Mouse (Mus musculus) spleen, adult 12 weeks (tissue): Measurements from ENCODE around the gene Hsd17b11.
"Not testable (repeated sequence)": the region's sequence is repeated elsewhere in the genome, so short reads cannot be mapped to it uniquely, and the experiment has no call there.

ENCODE experiments used
- DNase-seq: peaks from one replicate; pipeline ENCODE4 v3.0.0; 2022; ENCODE audit warnings: low spot score

Hsd17b11 gene

DNA sequence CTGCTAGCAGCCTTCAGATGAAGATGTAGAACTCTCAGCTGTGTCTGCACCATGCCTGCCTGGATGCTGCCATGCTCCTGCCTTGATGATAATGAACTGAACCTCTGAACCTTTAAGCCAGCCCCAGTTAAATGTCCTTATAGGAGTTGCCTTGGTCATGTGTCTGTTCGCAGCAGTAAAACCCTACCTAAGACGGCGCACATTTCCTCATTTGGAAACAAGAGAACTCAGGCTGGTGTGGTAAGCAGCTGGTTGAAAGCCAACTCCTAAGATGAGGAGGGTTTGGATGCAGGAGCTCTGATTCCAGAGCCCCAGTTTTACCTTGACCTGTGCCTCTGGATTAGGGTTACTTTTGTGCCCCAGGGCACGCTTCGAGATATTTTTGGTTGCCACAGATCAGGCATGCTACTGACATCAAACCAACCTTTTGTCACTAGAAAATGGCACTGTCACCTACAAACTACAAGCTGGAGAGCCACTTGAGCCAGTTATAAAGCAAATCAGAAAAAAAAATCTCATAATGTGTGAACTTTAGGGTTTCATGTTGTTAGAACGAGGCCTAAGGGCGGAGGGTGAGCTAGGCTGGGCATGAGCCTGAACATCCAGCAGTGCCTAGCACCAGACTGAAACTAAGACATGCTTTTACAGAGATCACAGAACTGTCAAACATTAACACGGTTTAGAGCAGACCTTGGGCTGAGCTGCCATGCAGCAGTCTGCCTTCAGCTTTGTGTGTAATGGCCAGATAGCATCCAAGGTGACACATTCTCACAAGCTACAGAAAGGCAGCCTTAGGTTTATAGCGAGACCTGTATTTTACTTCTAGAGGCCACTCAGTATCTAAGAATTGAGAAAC lies 40.8 kb downstream of the Hsd17b11 start:
- DNase-seq: no peak

- DNase-seq: no peak
Measured at GRCm38 (mm10) chr5:103977907-103978570, 43.7 kb downstream of the Hsd17b11 start.

- no peak for DNase-seq
Measured at GRCm38 (mm10) chr5:103977297-103977696, 44.4 kb downstream of the Hsd17b11 start, which contains the start of gene Hsd17b13. Gene Hsd17b13, minus strand, starts transcription at chr5:103977410.

GRCm38 (mm10) chr5:103975736-103976135 lies 46.0 kb downstream of the Hsd17b11 start:
- DNase-seq: no peak

- no peak for DNase-seq
Measured at GRCm38 (mm10) chr5:103972801-103973200, 48.9 kb downstream of the Hsd17b11 start.

DNA sequence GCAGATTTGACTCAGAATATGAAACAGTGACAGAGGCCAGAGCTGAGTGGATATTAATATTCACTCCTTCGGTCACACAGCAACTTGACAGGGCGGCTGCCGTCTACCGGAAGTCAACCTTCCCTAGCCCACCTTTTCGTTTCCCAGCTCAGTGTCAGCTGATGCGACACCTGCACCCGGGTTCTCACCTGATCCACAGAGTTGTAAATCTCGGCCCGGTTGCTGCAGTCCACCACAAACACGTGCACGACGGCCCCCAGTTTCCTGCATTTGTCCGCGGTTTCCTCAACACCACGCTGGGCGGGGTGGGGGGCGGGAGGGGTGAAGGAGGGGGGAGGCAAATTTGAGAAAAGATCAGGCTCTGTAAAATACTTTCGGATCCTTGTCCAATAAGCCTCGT lies 49.3 kb downstream of the Hsd17b11 start:
- DNase-seq: no peak

DNA sequence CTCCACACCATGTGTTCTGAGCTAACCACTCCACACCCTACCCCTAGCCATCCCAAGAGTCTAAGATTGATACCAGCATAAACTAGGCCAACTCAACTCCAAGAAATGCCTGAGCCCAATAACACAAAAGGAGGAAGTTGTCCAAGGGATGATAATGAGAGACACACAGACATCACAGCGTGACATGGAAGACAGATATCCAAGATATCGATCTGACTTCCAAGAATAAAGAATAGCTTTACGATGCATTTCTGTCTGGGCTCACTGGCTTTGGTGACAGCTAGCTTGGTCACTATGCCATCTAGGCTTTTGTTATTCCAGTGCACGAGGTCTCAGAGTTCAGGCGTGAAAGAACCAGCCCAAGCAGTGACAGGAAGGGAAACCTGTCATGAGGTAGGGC lies 50.7 kb downstream of the Hsd17b11 start:
- no peak for DNase-seq

DNA sequence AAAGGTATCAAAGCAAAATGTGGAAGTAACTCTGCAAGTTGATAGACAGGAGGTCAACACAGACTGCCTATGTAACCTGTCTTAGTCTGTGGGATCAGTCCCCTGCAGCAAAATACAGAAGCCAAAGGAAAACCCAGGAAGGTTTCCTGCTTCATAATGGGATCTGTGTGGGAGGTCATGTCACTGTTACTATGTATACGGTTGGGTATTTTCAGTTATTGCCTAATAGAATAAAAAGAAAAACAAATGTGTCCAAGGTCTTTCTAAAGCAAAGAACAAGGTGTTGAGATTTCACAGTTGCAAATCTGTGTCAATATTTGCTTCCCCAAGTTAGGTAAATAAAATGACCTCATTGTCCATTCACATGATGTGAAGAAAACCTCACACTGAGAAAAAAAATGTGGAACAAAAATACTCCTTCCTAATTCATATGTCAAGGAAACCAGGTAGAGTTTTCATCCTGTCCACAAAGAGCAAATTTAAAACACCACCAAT lies 58.7 kb downstream of the Hsd17b11 start:
- DNase-seq: no peak

DNA sequence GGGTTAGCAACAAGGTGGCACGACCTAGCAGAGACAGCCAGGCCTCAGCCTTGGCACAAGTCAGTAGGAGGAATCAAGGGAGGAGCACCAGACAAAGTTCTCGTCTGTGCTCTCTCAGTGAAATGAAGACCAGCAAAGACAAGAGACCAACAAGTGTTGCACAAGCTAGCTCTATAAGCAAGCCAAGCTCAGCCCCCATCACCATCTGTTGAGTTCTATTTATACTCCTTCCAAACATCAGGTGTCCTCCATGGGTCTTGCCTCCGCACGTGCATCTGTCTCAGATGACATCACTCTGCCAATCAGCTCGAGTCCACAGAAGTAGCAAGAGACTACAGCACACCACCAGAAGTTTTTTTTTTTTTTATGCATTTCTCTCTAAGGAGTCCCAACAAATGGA lies 67.1 kb downstream of the Hsd17b11 start:
- no peak for DNase-seq

DNA sequence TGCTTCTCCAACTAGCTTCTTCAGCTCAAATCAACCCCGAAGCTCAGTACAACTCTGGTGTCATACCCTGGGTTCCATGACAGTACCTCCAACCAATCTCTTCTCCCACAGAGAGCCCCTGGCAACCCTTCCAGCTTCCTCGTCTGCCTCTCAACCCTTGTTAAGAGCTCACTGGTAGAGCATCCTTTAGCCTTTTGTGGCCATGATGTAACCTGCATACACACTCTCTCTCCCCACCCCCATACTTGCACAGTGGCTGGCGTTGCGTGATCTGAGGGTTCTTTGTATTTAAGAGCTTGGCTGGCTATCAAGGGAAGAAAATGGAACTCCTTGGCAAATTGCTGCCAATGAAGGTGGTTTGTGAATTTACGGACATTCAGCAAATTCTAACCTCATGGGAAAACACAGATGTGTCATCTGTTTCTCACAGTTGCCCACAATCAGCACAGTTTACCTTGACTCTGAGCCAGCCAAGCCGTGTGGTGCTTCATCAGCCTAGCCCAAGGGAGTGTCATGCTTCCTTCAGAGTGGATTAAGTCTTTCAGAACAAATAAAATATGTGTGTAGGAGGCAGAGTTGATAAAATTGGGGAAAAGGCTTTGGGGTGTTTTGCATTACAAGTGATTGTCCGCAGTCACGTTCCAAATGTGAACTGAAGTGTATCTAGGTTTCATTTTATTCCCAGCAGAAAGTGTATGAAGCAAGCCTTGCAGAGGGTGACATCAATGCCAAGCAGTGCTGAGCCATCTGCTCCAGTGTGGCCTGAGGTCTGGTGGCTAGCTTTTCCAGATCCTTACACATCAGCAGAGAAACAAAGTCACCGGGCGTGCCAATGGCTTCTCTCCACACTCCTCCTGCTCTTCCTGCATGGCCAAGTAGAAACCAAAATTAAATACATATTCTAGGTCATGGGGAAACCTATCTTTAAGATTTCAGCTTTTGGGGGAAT lies 68.3 kb downstream of the Hsd17b11 start:
- DNase-seq: no peak

- DNase-seq: not testable (repeated sequence)
Measured at GRCm38 (mm10) chr5:103950138-103950537, 71.6 kb downstream of the Hsd17b11 start.

DNA sequence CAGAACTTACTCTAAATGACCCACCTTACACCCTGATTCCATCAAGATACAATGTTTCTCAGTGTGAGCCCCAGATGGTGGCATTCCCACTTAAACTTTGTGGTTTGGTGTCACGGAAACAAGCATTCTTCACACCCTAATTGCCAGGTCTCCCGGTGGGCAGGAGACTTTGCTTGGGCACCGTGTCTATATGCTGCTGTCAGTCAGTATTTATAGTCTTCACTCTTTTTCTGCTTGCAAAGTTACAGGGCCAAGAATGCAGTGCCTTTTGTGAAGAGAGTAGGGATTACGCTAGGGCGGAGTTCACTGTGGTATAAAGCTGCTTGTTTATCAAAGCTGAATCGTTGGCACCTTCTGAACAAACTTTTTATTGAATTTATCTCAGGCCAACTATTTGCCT lies 78.5 kb downstream of the Hsd17b11 start:
- DNase-seq: no peak

DNA sequence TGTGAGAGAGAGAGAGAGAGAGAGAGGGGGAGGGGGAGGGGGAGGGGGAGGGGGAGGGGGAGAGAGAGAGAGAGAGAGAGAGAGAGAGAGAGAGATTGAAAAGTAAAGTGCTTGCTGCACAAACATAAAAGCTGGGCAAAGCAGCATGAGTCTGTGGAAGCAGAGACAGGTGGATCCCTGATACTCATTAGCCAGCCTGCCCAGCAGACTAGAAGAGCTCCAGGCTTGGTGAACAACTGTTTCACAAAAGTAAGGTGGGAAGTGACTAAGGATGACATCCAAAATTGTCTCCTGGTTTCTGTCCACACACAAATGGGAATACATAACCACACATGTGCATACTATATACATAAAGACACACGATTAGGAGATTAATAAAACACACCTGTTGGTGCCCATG lies 81.9 kb downstream of the Hsd17b11 start:
- no peak for DNase-seq
